ENCODE assay signal across 9 mouse cellular contexts in genomic region chr16:34996133-34996532, GRCm38 (mm10). TPM values are rescaled to one million over a fixed set of nuclear protein-coding genes. Genes with fewer than 3 reads are reported as not detected.
A peak's percentile ranks its signal among the peaks of the same experiment; 100 is the strongest.
DNase-seq lines count a peak whose midpoint lies in the region; ATAC-seq and TF ChIP-seq lines count a peak whose summit lies in the region.
"Had no signal": no experiment of that assay in that cellular context is flagged by ENCODE, and none has a peak within 500 bp of the region (broad histone marks: within the 10 kb centered on the region; RNA-seq: fewer than 3 reads in every experiment).

No protein-coding gene starts in this region.

- no peak overlapping the region for H3K9ac ChIP-seq in midbrain, postnatal 0 days (replicated peaks; ENCODE audit: low read length, poor library complexity, severe bottlenecking)
- H3K9ac ChIP-seq in midbrain, embryonic 11.5 days (ENCODE audit: low read length), result no peak overlapping the region
- no peak overlapping the region for H3K9ac ChIP-seq in heart, adult 2 months (ENCODE audit: low read depth, low read length)
- H3K9ac ChIP-seq: liver, embryonic 15.5 days had no signal

- H3K4me1 ChIP-seq in midbrain, postnatal 0 days (ENCODE audit: insufficient read depth, low read length), result no peaks in the 10 kb centered on the region
- peaks cover 2% of the 10 kb centered on the region; the same call in 1 of the 2 replicates for H3K4me1 ChIP-seq in midbrain, embryonic 11.5 days (ENCODE audit: control insufficient read depth, insufficient read depth, low read length)
- H3K4me1 ChIP-seq in heart, adult 2 months (ENCODE audit: control insufficient read depth, insufficient read depth, low read length), result 0 out of 2 replicates have a peak, but pooled peaks cover 1% of the 10 kb centered on the region

- H3K9me3 ChIP-seq in midbrain, postnatal 0 days (ENCODE audit: low read length), result no peaks in the 10 kb centered on the region
- no peaks in the 10 kb centered on the region for H3K9me3 ChIP-seq in midbrain, embryonic 11.5 days (ENCODE audit: control insufficient read depth, low read length)
- H3K9me3 ChIP-seq: liver, embryonic 15.5 days had no signal

- no peak for TF ChIP-seq POLR2A in heart, adult 2 months (IDR thresholded peaks at IDR 0.05; ENCODE audit: insufficient read depth, low read depth, low read length)

- ATAC-seq in midbrain, postnatal 0 days (ENCODE audit: low FRiP score), result no peak
- ATAC-seq in midbrain, embryonic 11.5 days (ENCODE audit: low FRiP score), result no peak
- ATAC-seq in inflammation-experienced regulatory T-cells, adult 6 months, result no peak
- ATAC-seq in activated CD4-positive, CD25-positive, alpha-beta regulatory T cell, adult 4 months, result no peak

- no peaks in the 10 kb centered on the region for H3K79me2 ChIP-seq in heart, adult 2 months (replicated peaks; ENCODE audit: control insufficient read depth, insufficient read depth, low read length)

- no peak overlapping the region for H3K27ac ChIP-seq in midbrain, postnatal 0 days (ENCODE audit: low read depth, low read length)
- no peak overlapping the region for H3K27ac ChIP-seq in midbrain, embryonic 11.5 days (ENCODE audit: low read depth, low read length)
- H3K27ac ChIP-seq in heart, adult 2 months, result no peak overlapping the region; the same call in 1 of the 2 replicates
- H3K27ac ChIP-seq: liver, embryonic 15.5 days had no signal

- H3K27me3 ChIP-seq in midbrain, postnatal 0 days (ENCODE audit: insufficient read depth, low read length), result no peaks in the 10 kb centered on the region
- no peaks in the 10 kb centered on the region for H3K27me3 ChIP-seq in midbrain, embryonic 11.5 days (ENCODE audit: control insufficient read depth, insufficient read depth, low read length)
- no peaks in the 10 kb centered on the region for H3K27me3 ChIP-seq in heart, adult 2 months (ENCODE audit: control insufficient read depth, insufficient read depth, low read length)

- intact Hi-C loops in heart, adult 2 months (cut with DNase I), result no loop called here

- no peak overlapping the region for H3K4me3 ChIP-seq in midbrain, postnatal 0 days (ENCODE audit: low read depth, low read length)
- H3K4me3 ChIP-seq in midbrain, embryonic 11.5 days (ENCODE audit: low read depth, low read length), result no peak overlapping the region
- no peak overlapping the region for H3K4me3 ChIP-seq in heart, adult 2 months
- H3K4me3 ChIP-seq: liver, embryonic 15.5 days had no signal

- H3K36me3 ChIP-seq in midbrain, postnatal 0 days (ENCODE audit: insufficient read depth, low read length), result no peaks in the 10 kb centered on the region
- no peaks in the 10 kb centered on the region for H3K36me3 ChIP-seq in midbrain, embryonic 11.5 days (ENCODE audit: control insufficient read depth, insufficient read depth, low read length)
- no peaks in the 10 kb centered on the region for H3K36me3 ChIP-seq in heart, adult 2 months (ENCODE audit: control insufficient read depth, insufficient read depth, low read length)
- H3K36me3 ChIP-seq: liver, embryonic 15.5 days had no signal

- 53% methylated on average over 5 of the region's 5 CpGs for WGBS in midbrain, postnatal 0 days
- WGBS in midbrain, embryonic 11.5 days, result 82% methylated on average over 5 of the region's 5 CpGs
- WGBS in heart, adult 2 months, result 31% methylated on average over 5 of the region's 5 CpGs

- TF ChIP-seq EP300 in heart, adult 2 months (IDR thresholded peaks at IDR 0.05; ENCODE audit: insufficient read depth, low read depth, low read length), result no peak

- H3K4me2 ChIP-seq in midbrain, postnatal 0 days (ENCODE audit: low read depth, low read length, poor library complexity, severe bottlenecking), result no peak overlapping the region
- H3K4me2 ChIP-seq in midbrain, embryonic 11.5 days, result no peak overlapping the region
- H3K4me2 ChIP-seq: liver, embryonic 15.5 days had no signal

- no peak for TF ChIP-seq CTCF in midbrain, postnatal 0 days (IDR thresholded peaks at IDR 0.05)
- TF ChIP-seq CTCF in heart, adult 2 months (IDR thresholded peaks at IDR 0.05), result no peak

- peak; percentile 68 for DNase-seq in midbrain, postnatal 0 days (ENCODE audit: low spot score)
- no peak for DNase-seq in midbrain, embryonic 11.5 days (ENCODE audit: low spot score, missing footprints)
- DNase-seq in brain, adult 2 months (ENCODE audit: low read depth, low spot score), result peak; percentile 96
- peak; percentile 72 to 81 for DNase-seq in heart, adult 2 months
- peak; percentile 82 for DNase-seq in kidney, postnatal 14 days
- peak; percentile 73 for DNase-seq in lung, postnatal 14 days

RNA-seq across cellular contexts. Expression of gene Hacd2, which starts 26.1 kb away (rescaled TPM):
- total RNA-seq in midbrain, postnatal 0 days (2014; rRNA removed), result 14.6 and 28.4 TPM in 2 replicates
- polyA plus RNA-seq in midbrain, postnatal 0 days (2015; fragmentation: Nextera tagmentation; extraction: Ambion mirVana), result 48.4 and 49.4 TPM in 2 replicates
- polyA plus RNA-seq in midbrain, embryonic 11.5 days (2014; fragmentation: Nextera tagmentation; extraction: Ambion mirVana), result 27.2 and 28.6 TPM in 2 replicates
- total RNA-seq in heart, adult 2 months (2021), result 10 to 100 TPM in 1 of 2 experiments, 1 to 10 TPM in 1; 7.2 to 12.4 TPM
- 13.2 and 17.0 TPM in 2 replicates for polyA plus RNA-seq in heart, adult 2 months (2012; rRNA removed)
- polyA plus RNA-seq in inflammation-experienced regulatory T-cells, adult 6 months (2017; shearing (Covaris generic)), result 10 to 100 TPM; 11.8 to 13.9 (median 12.2) TPM
- polyA plus RNA-seq in activated CD4-positive, CD25-positive, alpha-beta regulatory T cell, adult 4 months (2017; shearing (Covaris generic)), result 10 to 100 TPM; 13.1 to 15.4 TPM
